Mouse (Mus musculus) ES-Bruce4 (cell line): ENCODE data around the gene Pkm.

Source experiments
- CTCF ChIP-seq: IDR thresholded peaks from one replicate; pipeline ENCODE4 v1.8.1; 2011; ENCODE audit warnings: low read depth, low read length
- EP300 ChIP-seq: IDR thresholded peaks from 2 replicates; pipeline ENCODE4 v1.6.1; 2011; ENCODE audit warnings: low read depth, low read length; ENCODE audit not compliant: insufficient read depth
- POLR2A ChIP-seq: IDR thresholded peaks from one replicate; pipeline ENCODE4 v1.8.1; 2011; ENCODE audit warnings: low read length; ENCODE audit not compliant: insufficient read depth

DNA sequence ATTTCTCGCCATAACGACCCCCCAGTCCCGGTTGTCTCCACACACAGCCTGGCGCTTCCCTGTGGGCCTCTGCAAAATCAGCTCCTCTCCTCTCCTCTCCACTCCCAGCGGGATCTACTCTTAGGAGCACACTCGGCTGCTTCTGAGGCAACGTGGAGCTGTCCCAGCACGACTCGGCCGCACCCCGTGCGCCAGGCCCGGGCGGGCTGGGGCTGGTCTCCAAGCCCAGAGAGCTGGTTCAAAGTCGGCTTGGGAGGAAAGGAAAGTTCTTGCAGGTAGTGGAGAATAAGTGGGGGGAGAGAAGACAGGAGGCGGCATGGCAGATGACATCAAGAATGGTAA lies 24.3 kb downstream of the Pkm start:
- TF ChIP-seq CTCF (no peak), EP300 (no peak), POLR2A (no peak)
